Mouse (Mus musculus) hindbrain, embryonic 12.5 days (tissue): Measurements from ENCODE around the gene Eya3. TPM values are rescaled to one million over a fixed set of nuclear protein-coding genes. Genes with fewer than 3 reads are reported as not detected.
"Not testable (repeated sequence)": the region's sequence is repeated elsewhere in the genome, so short reads cannot be mapped to it uniquely, and the experiment has no call there.

Experiments used
- ATAC-seq: fragments of 200-750 bp; cut with Nextera tagmentation; 2 replicates; pipeline ENCODE4 v1.8.0; 2017; ENCODE audit warnings: moderate TSS enrichment; ENCODE audit not compliant: low FRiP score
- H3K27ac ChIP-seq: fragments of 300-500 bp; sonication (generic); 2 replicates; pipeline ENCODE4 v1.5.1; 2016; ENCODE audit warnings: mild to moderate bottlenecking
- H3K27me3 ChIP-seq: fragments of 300-500 bp; sonication (generic); 2 replicates; pipeline ENCODE4 v1.6.1; 2016; ENCODE audit warnings: mild to moderate bottlenecking
- H3K36me3 ChIP-seq: fragments of 300-500 bp; sonication (generic); 2 replicates; pipeline ENCODE4 v1.6.1; 2016; ENCODE audit warnings: mild to moderate bottlenecking
- H3K4me1 ChIP-seq: fragments of 300-500 bp; sonication (generic); 2 replicates; pipeline ENCODE4 v1.6.1; 2016
- H3K4me2 ChIP-seq: fragments of 300-500 bp; sonication (generic); replicated peaks from 2 replicates; pipeline ENCODE4 v1.6.1; 2016; ENCODE audit warnings: mild to moderate bottlenecking
- H3K4me3 ChIP-seq: fragments of 300-500 bp; sonication (generic); 2 replicates; pipeline ENCODE4 v1.5.1; 2016; ENCODE audit warnings: mild to moderate bottlenecking
- H3K9ac ChIP-seq: fragments of 300-500 bp; sonication (generic); 2 replicates; pipeline ENCODE4 v1.6.1; 2016; ENCODE audit warnings: mild to moderate bottlenecking, moderate library complexity
- H3K9me3 ChIP-seq: fragments of 300-500 bp; sonication (generic); replicated peaks from 2 replicates; pipeline ENCODE4 v1.6.1; 2016; ENCODE audit warnings: mild to moderate bottlenecking
- WGBS: fragments of 180-500 bp; shearing (Covaris S2); methylation state at CpG from one replicate; pipeline ENCODE4 v1.1.7; 2016; 5-methylcytosine and 5-hydroxymethylcytosine counted together
- polyA plus RNA-seq: library from polyadenylated mRNA; unstranded; fragments of >200 nt; fragmentation: Nextera tagmentation; extraction: Ambion mirVana; gene quantifications from 2 replicates; pipeline ENCODE4 v1.2.1, GENCODE M21; 2016

Gene Eya3
- polyA plus RNA-seq = 25.1 and 29.0 TPM in 2 replicates

DNA sequence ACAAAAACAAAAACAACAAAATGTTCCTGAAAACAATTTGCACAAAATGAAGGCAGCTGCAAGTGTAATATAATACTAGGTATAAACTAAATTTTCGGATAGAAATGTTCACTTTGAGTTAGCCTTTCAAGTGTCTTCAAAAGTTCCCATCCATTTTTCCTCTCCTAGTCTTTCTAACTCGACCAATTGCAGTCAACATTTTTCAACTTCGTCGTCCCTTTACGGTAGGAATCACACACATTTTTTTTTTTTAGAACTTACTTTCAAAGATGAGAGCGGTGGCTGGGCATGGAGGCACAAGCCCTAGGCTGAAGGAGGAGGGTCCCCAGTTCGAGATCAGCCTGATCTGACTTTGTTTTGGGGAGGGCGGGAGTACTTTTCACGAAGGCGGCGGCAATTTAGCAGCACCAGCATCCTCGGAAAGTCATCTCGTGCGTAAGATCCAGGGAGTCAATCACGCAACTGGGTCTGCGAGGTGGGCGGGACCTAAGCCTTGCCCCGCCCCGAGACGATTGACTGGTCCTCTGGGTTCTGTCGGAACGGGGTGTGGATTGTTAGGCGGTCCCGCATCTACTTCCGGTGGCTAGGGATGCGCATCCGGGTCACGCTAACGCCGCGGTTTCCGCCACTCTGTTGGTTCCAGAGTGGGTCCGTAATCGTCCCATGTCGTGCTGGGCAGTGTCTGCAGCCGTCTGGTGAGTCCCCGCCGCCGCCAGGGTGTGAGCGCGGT, at the start of gene Eya3:
Gene Eya3, plus strand, starts transcription at position 527 of the 730 bp plus-strand sequence.
- Histone ChIP-seq H3K36me3 (peaks cover 6% of the 10 kb centered on the region; the same call in 1 of the 2 replicates), H3K27me3 (no peaks in the 10 kb centered on the region), H3K4me1 (peaks cover 7% of the 10 kb centered on the region), H3K4me3 (peak within 1 kb of the TSS; percentile 95), H3K4me2 (peak within 1 kb of the TSS; percentile 78), H3K27ac (peak within 1 kb of the TSS; percentile 84), H3K9me3 (no peaks in the 10 kb centered on the region), H3K9ac (peak within 1 kb of the TSS; percentile 94)
- peak; percentile 98 for ATAC-seq
- under 1% methylated on average over 41 of the region's 41 CpGs for WGBS

DNA sequence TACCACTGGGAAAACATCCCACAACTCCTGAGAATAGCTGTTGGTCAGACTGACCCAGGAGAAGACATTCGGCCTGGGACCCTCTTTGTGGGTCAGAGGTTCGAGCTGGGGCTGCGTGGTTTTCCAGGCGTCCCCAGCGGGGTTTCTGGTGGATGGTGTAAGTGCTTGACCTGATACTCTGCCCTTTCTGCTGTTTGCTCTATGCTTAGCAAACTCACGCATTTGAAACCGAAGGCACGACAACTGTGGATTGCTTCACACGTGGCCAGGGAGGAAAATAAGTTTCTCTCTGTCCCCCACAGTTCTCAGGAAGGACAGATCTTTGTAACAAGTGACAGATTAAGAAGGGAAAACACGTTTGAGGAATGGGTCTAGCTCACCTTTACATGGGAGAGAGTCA, 48.1 kb upstream of the Eya3 start:
- 85% methylated on average over 10 of the region's 10 CpGs for WGBS
- no peak overlapping the region for H3K9ac ChIP-seq
- H3K27ac ChIP-seq = no peak overlapping the region
- H3K4me3 ChIP-seq = no peak overlapping the region
- H3K36me3 ChIP-seq = no peaks in the 10 kb centered on the region
- no peak overlapping the region for H3K4me2 ChIP-seq
- H3K9me3 ChIP-seq = no peaks in the 10 kb centered on the region
- H3K4me1 ChIP-seq = no peaks in the 10 kb centered on the region
- ATAC-seq = no peak
- no peaks in the 10 kb centered on the region for H3K27me3 ChIP-seq

DNA sequence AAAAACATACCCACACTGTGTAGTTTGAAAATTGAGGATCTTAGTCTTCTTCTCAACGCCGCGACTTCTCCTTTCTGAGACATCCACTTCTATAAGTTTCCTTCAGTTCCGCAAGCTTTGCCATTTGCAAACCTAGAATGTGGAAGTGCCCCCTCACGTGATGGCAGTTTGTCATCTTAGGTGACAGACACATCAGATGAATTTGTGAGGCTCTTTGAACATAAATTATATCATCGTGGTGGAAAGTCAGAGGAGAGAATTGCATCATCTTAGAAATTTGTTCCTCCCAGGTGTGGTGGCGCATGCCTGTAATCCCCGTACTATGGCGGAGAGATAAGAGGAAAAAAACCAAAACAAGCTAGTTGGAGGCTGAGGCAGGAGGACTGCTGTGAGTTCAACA, 45.8 kb upstream of the Eya3 start:
- 94% methylated on average over 9 of the region's 9 CpGs for WGBS
- Histone ChIP-seq H3K27ac (no peak overlapping the region), H3K27me3 (no peaks in the 10 kb centered on the region), H3K4me2 (no peak overlapping the region), H3K36me3 (no peaks in the 10 kb centered on the region), H3K9me3 (no peaks in the 10 kb centered on the region), H3K9ac (no peak overlapping the region), H3K4me3 (no peak overlapping the region), H3K4me1 (no peaks in the 10 kb centered on the region)
- no peak for ATAC-seq

DNA sequence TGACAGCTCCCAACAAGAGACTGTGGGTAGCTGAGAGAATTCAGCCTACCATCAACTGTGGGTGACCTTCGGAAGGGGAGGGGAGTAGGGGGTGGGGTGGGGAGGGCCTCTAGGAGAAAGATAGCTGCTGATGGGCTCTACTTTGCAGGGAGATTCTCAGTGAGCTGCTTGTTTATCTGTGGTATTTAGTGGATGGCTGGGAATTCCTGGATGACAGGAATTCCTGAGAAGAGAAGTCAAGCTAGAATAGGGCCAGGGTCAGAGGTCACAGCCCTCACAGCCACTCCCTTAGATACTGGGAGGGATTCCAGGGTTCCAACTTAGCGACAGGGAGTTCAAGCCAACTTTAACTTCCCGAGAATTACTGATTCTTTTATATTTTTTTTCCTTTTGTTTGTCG, 44.6 kb upstream of the Eya3 start:
- no peak for ATAC-seq
- H3K9me3 ChIP-seq = peaks cover 5% of the 10 kb centered on the region; the same call in 1 of the 2 replicates
- no peaks in the 10 kb centered on the region for H3K4me1 ChIP-seq
- no peaks in the 10 kb centered on the region for H3K36me3 ChIP-seq
- H3K9ac ChIP-seq = no peak overlapping the region
- no peak overlapping the region for H3K4me2 ChIP-seq
- no peak overlapping the region for H3K4me3 ChIP-seq
- no peak overlapping the region for H3K27ac ChIP-seq
- 21% methylated on average over 4 of the region's 4 CpGs for WGBS
- H3K27me3 ChIP-seq = no peaks in the 10 kb centered on the region

DNA sequence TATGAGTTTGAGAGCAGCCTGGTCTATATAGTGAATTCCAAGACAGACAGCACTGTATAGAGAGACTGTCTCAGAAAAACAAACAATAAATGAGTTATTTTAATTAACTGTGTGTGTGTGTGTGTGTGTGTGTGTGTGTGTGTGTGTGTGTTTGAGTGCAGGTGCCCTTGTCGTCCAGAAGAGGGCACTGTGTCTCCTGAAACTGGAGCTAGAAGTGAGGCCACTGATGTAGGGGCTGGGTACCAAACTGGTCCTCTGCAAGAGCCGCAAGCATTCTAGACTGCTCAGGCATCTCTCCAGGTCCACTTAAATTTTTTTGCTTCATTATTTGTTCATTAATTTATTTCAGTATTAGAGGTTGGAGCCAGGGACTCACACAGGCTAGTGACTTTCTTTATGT, 39.9 kb upstream of the Eya3 start:
- no peaks in the 10 kb centered on the region for H3K4me1 ChIP-seq
- peaks cover 5% of the 10 kb centered on the region; the same call in 1 of the 2 replicates for H3K9me3 ChIP-seq
- H3K9ac ChIP-seq = no peak overlapping the region
- no peak for ATAC-seq
- no peaks in the 10 kb centered on the region for H3K27me3 ChIP-seq
- no peak overlapping the region for H3K4me3 ChIP-seq
- no peaks in the 10 kb centered on the region for H3K36me3 ChIP-seq
- 91% methylated on average over 2 of the region's 2 CpGs for WGBS
- H3K27ac ChIP-seq = no peak overlapping the region
- no peak overlapping the region for H3K4me2 ChIP-seq

DNA sequence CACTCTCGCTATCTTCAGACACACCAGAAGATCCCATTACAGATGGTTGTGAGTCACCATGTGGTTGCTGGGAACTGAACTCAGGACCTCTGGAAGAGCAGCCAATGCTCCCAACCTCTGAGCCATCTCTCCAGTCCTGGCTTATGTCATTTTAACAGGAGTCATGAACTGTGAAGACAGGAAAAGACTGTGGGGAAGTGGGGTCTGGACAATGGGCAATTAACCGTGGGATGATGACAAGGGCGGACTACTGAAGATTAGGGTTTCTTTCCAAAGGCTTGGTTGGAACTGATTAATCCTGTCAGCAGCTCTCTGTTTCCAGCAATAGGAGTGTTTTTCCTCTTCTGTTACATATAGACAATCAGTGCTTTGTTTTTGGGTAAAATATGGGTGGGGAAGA, 39.0 kb upstream of the Eya3 start:
- whole genome bisulfite sequencing = 77% methylated on average over 3 of the region's 3 CpGs
- Histone ChIP-seq H3K9me3 (peaks cover 5% of the 10 kb centered on the region; the same call in 1 of the 2 replicates), H3K4me2 (no peak overlapping the region), H3K36me3 (no peaks in the 10 kb centered on the region), H3K27me3 (no peaks in the 10 kb centered on the region), H3K4me1 (no peaks in the 10 kb centered on the region), H3K4me3 (no peak overlapping the region), H3K27ac (no peak overlapping the region), H3K9ac (no peak overlapping the region)
- no peak for ATAC-seq

DNA sequence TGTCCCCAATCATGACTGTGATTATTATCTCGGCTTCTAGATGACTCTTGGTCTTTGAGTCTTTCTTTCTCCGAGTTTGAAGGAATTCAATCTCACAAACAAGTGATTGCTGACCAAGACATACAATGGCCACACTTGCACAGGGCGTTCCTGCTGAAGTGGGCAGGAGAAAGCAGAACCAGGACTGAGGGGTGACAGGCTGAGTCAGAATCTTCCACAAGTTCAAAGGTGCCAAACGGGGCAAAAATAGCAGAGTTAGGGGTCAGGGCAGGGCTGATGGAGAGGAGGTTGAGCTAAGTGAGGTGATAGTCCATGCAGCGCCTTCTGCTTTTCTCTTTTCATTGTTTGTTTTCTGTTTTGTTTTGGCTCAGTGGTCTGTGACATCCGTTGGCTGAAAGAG, 38.3 kb upstream of the Eya3 start:
- no peaks in the 10 kb centered on the region for H3K4me1 ChIP-seq
- H3K27ac ChIP-seq = no peak overlapping the region
- H3K9me3 ChIP-seq = peaks cover 5% of the 10 kb centered on the region; the same call in 1 of the 2 replicates
- no peak overlapping the region for H3K4me3 ChIP-seq
- H3K4me2 ChIP-seq = no peak overlapping the region
- no peaks in the 10 kb centered on the region for H3K36me3 ChIP-seq
- H3K9ac ChIP-seq = no peak overlapping the region
- WGBS = 84% methylated on average over 6 of the region's 6 CpGs
- no peak for ATAC-seq
- no peaks in the 10 kb centered on the region for H3K27me3 ChIP-seq

DNA sequence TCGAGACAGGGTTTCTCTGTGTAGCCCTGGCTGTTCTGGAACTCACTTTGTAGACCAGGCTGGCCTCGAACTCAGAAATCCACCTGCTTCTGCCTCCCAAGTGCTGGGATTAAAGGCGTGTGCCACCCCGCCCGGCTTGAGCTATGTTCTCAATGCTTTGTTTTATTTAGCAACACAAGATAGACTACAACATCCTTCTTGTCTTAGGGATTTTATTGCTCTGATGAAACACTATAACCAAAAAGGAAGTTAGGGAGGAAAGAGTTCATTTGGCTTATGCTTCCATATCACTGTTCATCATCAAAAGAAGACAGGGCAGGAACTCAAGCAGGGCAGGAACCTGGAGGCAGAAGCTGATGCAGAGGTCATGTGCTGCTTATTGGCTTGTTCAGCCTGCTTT, 37.5 kb upstream of the Eya3 start:
- H3K36me3 ChIP-seq, H3K27me3 ChIP-seq, H3K4me3 ChIP-seq, H3K4me1 ChIP-seq, H3K27ac ChIP-seq, ATAC-seq, H3K4me2 ChIP-seq, H3K9me3 ChIP-seq, H3K9ac ChIP-seq: not testable (repeated sequence)
- 84% methylated on average over 5 of the region's 5 CpGs for WGBS

DNA sequence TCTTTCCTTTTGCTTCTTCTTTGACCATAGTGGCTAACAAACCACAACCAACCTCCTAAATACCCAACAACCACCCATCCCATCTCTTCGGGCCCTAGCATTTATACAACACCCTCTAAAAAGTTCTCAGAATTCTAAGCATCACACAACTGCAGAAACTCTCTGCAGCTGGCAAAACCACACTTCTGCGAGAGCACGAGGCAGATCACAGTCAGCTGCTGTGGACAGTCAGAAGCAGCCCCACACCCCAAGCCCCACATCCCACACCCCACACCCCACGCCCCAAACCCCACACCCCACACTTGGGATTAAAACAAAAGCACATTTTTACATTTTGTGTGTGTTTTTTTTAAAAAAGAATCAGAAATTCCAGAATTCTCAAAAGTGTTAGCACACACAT, 35.3 kb upstream of the Eya3 start:
- no peak for ATAC-seq
- no peaks in the 10 kb centered on the region for H3K36me3 ChIP-seq
- H3K4me3 ChIP-seq = no peak overlapping the region
- H3K9me3 ChIP-seq = peaks cover 5% of the 10 kb centered on the region; the same call in 1 of the 2 replicates
- no peaks in the 10 kb centered on the region for H3K27me3 ChIP-seq
- 86% methylated on average over 4 of the region's 4 CpGs for WGBS
- H3K4me2 ChIP-seq = no peak overlapping the region
- no peak overlapping the region for H3K27ac ChIP-seq
- no peak overlapping the region for H3K9ac ChIP-seq
- no peaks in the 10 kb centered on the region for H3K4me1 ChIP-seq

DNA sequence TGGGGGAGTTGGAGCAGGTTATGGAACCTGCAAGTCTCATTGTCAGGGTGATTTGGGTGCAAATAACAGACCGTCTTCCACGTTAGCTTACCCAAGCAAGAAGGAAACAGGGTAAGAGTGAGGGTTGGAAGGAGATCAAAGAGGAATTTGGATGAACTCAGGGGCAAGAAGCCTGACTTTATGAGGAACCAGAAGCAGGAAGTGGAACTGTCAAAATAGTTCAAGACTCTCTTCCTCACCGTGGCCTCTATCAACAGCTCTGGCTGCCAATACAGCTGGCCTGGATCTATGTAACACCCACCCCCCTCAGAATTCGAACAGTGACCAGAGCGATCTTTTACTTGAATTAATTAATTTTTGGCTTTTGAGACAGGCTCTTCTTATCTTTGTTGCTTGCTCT, 33.0 kb upstream of the Eya3 start:
- H3K4me1 ChIP-seq = no peaks in the 10 kb centered on the region
- no peak overlapping the region for H3K27ac ChIP-seq
- no peak overlapping the region for H3K4me2 ChIP-seq
- no peaks in the 10 kb centered on the region for H3K9me3 ChIP-seq
- no peaks in the 10 kb centered on the region for H3K27me3 ChIP-seq
- H3K36me3 ChIP-seq = no peaks in the 10 kb centered on the region
- H3K4me3 ChIP-seq = no peak overlapping the region
- H3K9ac ChIP-seq = no peak overlapping the region
- 83% methylated on average over 5 of the region's 5 CpGs for WGBS
- ATAC-seq = no peak

DNA sequence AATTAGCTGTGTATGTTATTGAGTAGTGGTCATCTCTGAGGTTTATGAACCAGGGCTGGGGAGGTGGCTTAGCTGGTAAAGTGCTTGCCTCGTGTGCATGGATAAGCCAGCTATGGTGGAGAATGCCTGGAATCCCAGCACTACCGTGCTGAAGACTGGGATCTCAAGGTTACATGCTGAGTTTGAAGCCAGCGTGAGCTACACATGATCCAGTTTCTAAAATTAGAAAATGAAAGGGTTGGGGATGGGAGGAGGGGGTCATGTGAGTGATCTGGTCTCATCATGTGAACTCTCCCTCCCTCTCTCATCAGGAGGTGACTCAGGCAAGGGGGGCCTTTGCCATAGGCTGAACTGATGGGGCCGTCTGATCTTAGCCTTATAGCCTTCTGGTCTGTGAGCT, 30.6 kb upstream of the Eya3 start:
- Histone ChIP-seq H3K27me3 (no peaks in the 10 kb centered on the region), H3K27ac (no peak overlapping the region), H3K4me2 (no peak overlapping the region), H3K36me3 (no peaks in the 10 kb centered on the region), H3K4me3 (no peak overlapping the region), H3K4me1 (no peaks in the 10 kb centered on the region), H3K9me3 (no peaks in the 10 kb centered on the region), H3K9ac (no peak overlapping the region)
- no peak for ATAC-seq
- 58% methylated on average over 4 of the region's 4 CpGs for WGBS

DNA sequence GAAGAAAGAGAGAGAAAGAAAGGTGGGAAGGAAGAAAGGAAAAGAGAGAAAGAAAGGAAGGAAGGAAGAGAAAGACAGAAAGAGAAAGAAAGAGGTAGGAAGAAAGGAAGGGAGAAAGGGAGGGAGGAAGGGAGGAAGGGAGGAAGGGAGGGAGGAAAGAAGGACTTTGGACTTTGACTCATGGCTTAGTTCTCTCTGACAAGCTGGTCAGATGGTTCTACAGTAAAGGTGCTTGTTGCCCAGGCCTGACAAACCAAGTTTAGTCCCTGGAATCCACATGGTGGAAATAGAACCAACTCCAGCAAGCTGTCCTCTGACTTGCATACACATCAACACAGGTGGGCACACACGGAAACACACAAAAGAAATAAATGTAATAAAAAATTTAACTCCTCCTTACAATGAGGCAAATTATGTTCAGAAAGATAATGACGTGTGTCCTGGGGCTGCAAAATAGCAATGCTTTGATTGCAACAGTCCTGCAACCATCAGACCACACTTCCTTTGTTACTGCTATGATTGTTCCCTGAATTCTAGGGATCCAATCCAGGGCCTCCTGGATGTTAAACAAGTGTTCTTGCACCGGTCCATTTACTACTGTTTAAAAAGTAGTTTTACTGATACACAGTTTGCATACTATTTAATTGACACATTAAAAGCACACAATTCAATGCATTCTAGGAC, 28.3 kb upstream of the Eya3 start:
- Histone ChIP-seq H3K36me3 (no peaks in the 10 kb centered on the region), H3K27ac (no peak overlapping the region)

DNA sequence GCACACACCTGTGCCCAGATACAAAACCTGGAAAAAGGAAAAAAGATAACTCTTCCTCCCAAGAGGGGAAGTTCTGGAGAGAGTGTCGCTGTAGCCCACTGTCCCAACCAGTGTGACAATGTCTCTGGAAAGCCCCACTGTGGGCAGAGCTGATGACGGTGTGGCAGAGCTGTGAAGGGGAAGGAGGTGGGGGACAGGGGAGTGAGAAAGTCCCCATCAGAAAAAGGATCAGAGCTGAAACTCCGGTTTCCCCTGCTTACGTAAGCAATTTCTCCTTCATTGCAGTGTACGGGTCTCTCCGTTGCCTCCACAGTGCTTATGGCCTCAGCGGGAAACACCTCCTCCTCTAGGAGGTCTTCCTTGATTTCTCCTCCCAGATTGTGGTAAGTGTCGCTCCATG, 27.5 kb upstream of the Eya3 start:
- WGBS = 88% methylated on average over 8 of the region's 8 CpGs
- H3K36me3 ChIP-seq = no peaks in the 10 kb centered on the region
- H3K4me1 ChIP-seq = no peaks in the 10 kb centered on the region
- H3K27me3 ChIP-seq = no peaks in the 10 kb centered on the region
- ATAC-seq = no peak
- H3K9ac ChIP-seq = no peak overlapping the region
- H3K4me3 ChIP-seq = no peak overlapping the region
- H3K4me2 ChIP-seq = no peak overlapping the region
- H3K9me3 ChIP-seq = no peaks in the 10 kb centered on the region
- no peak overlapping the region for H3K27ac ChIP-seq

More for the DNA sequence above, 28.3 kb upstream of the Eya3 start:
- WGBS = 80% methylated on average over 3 of the region's 3 CpGs
- no peaks in the 10 kb centered on the region for H3K9me3 ChIP-seq
- no peaks in the 10 kb centered on the region for H3K27me3 ChIP-seq
- no peak for ATAC-seq
- no peak overlapping the region for H3K9ac ChIP-seq
- no peaks in the 10 kb centered on the region for H3K4me1 ChIP-seq
- no peak overlapping the region for H3K4me2 ChIP-seq
- no peak overlapping the region for H3K4me3 ChIP-seq
